Mouse (Mus musculus) lung, adult 18-20 months (tissue): ENCODE data around the gene Ccdc84.
"Not testable (repeated sequence)": the region's sequence is repeated elsewhere in the genome, so short reads cannot be mapped to it uniquely, and the experiment has no call there.

Source experiments
- DNase-seq, 2 experiments: peaks; one replicate each; pipeline ENCODE4 v3.0.0; 2022; ENCODE audit warnings: mixed read lengths in 2 of 2

Gene Ccdc84

GRCm38 (mm10) chr9:44407752-44408097, 10.6 kb downstream of the Ccdc84 start:
- DNase-seq = no peak

DNA sequence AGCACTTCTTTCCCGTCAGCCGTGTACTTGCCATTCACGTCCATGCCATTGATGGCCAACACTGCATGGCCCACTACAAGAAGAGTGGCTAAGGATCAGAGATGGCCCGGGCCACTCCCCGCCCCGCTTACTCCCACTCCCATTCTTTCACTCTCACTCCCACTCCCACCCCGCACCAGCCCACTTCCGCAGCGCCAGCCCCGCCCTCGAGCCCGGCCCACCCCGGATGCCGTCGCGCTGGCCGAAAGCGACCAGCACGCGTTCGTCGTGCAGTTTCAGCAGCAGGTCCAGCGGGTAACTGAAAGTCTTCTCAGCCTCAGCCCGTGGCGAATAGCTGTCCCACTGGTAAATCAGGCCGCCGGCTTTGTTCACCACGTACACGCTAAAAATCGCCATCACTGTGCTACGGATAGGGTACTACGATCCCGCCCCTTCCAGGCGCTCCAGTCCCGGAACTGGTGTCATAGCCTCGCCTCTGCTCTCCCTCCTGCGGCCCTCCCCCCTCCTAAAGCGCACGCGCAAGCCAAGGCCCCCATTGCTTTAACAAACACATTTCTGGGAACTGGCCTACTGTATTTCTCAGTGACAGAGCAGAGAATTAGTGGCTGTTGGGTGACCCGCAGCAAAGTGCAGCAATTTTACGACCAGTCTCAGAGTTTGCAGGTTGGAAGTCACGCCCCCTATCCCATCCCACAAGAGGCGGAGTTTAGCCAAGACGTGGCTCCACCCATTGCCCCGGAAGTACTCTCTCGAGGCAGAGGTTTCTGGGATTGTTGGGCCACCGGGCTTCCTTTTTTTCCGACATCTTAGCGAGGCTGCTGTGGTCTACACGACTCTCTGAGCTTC, 11.2 kb downstream of the Ccdc84 start, which contains the start of the genes Rps25 and Trappc4:
Rps25 (plus strand) TSS at position 234 of the 846 bp plus-strand sequence.
Trappc4 (minus strand) TSS at position 695 of the 846 bp plus-strand sequence.
- peak; percentile 91 to 93 for DNase-seq

GRCm38 (mm10) chr9:44405011-44405410, 13.4 kb downstream of the Ccdc84 start:
- DNase-seq = no peak

DNA sequence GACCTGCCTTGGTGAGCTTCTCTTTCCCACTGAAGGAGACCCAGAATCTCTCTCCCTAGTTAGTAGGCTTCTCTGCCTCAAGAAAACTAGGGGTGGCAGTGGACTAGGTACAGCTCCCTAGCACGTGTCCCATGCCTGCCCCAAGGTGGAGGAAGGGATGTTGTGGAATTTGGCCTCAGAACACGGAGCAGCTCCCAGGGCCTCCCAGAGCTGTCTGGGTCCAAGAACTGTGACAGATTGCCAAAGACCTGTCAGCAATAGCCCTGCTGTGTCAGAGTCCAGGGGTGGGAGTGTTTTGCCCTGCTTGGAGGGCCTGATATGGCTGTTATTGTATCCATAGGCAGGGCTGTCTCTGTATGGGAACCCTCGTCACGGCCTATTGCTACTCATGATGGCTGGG, 17.3 kb downstream of the Ccdc84 start:
- no peak for DNase-seq

DNA sequence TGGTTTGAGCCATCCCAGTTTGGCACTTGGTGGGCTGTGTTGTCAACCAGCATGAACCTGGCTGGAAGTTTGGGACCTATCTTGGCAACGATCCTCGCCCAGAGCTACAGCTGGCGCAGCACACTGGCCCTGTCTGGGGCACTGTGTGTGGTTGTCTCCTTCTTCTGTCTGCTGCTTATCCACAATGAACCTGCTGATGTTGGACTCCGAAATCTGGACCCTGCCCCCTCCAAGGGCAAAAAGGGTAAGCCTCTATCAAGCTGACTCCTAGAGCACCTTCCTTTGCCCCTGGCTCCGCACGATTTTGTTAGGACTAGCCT, 18.6 kb downstream of the Ccdc84 start:
- no peak for DNase-seq

DNA sequence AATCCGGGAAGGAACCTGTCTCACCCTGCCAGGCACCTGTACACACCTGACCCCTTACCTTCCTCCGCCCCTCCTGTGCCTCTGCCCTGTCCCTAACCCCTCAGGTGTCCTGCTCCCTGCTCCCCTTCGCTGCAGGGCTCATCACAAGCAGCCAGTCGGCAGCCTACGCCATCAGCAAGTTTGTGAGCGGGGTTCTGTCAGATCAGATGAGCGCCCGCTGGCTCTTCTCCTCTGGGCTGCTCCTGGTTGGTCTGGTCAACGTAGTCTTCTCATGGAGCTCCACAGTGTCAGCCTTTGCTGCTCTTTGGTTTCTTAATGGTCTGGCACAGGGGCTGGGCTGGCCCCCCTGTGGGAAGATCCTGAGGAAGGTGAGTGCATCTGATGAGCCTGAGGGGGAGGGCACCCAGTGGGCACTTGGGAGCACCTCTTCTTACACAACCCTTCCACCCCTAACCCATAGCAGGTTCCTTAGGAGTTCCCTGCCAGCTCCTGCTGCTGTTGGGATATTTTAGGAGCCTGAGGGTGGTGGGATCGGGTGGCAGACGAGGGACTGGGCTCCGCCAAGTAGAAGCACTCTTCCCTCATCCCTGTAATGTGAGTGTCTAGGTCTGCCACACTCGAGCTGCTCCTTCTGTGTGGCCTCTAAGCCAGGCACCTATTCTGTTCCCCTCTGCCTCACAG, 19.1 kb downstream of the Ccdc84 start:
- no peak for DNase-seq

GRCm38 (mm10) chr9:44398551-44398950, 19.8 kb downstream of the Ccdc84 start:
- no peak for DNase-seq

GRCm38 (mm10) chr9:44398087-44398486, 20.3 kb downstream of the Ccdc84 start:
- no peak for DNase-seq

DNA sequence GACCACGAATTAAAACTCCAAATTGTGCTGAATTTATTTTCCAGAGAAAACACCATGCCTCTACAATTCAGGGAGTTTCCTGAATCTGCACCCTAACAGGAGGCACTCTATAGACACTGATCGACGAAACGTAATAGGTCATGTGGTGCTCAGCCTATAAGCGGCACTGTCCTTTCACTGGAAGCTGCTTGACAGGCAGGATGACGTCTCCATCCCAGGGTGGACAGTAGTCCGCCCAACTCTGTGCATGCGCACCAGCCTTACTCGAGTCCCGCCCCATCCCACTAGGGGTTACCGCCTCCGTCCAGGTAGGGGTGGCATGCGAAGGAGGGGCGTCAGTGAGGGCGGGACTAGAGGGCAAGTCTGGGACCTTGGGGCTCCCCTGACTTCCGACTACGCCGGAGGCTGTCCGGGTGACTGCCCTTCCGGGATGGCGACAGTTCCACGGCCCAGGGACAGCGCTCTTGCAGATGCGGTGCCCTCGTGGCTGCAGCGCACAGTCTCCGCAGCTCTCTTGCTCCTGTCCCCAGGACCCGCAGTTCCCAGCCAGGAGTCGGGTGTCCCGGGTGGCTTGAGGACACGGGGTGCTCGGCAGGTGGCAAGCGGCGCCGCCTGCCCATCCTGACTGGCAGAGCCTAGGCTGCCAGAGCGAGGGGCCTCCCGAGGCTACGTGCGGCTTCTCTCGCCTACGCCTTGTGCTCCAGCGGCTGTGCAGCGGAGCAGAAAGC, 21.5 kb downstream of the Ccdc84 start, which contains the start of gene Slc37a4:
Slc37a4 (plus strand) TSS at position 169 of the 728 bp plus-strand sequence.
- DNase-seq = peak; percentile 99 to 100

DNA sequence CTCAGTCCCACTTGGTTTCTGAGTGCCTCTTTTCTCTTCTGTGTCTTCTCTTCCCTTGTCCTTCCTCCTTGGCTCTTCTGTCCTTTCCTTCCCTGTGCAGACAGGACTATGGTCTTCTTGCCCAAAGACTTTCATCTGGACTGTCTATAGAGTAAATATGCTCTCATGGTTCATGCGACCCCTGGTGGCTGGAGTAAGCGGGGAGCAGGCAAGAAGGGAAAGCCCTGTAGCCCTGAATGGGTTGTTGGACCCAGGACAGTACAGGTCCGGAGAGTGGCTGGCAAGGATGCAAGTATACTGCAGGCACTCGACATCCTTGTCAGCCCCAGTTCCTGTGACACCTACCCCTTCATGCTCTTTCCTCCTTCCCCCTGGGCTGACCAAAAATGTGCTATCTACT, 26.9 kb downstream of the Ccdc84 start:
- DNase-seq = peak; percentile 70 to 78

- DNase-seq = peak; percentile 33 to 39
Observed at GRCm38 (mm10) chr9:44389273-44389672, 29.1 kb downstream of the Ccdc84 start.

DNA sequence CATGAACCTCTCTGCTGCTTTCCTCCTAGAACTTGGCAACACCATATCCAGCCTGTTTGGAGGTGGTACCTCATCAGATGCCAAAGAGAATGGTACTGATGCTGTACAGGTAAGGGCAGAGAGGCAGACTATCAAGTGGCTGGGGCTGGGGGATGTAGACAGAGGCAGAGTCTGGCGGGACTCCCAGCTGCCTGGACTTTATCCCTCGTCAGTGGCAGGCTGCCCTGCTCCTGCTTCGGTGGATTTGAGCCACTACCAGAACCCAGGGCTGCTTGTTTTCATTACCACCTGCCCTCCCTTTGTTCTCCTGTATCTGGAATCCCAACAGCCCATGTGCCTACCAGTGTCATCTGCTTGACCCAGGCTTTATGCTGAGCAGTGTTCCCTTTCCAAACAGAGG, 31.1 kb downstream of the Ccdc84 start:
- DNase-seq = no peak

DNA sequence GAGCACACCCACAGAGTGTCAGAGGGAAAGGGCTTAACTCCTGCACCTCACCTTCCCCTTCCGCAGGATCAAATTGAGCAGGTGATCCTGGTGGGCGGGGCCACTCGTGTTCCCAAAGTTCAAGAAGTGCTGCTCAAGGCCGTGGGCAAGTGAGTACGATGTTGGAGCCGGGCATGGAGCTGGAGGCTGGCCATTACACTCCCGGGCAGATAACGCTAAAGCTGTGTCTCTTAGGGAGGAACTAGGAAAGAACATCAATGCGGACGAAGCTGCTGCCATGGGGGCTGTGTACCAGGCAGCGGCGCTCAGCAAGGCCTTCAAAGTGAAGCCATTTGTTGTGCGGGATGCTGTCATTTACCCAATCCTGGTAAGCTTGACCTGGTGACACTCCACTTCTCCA, 33.8 kb downstream of the Ccdc84 start:
- DNase-seq = no peak

DNA sequence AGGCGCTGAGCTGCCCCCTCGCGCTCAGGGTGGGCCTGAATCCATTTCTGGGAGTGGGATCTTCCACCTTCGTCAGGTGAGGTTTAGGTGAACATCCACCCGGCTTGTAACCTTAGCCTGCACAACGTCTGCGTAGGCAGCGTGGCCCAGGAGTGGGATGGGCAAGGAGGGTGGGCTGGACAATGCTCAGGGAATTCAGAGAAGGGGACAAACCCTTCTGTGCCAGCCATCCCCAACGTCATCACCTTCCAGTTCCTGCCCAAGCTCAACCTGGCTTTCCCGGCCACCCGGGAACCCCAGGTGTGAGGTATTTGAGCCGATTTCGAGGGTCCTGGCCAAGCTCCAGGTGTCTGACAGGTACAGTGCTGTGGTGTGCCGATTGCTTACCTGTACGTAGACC, 38.5 kb downstream of the Ccdc84 start:
- DNase-seq = no peak

DNA sequence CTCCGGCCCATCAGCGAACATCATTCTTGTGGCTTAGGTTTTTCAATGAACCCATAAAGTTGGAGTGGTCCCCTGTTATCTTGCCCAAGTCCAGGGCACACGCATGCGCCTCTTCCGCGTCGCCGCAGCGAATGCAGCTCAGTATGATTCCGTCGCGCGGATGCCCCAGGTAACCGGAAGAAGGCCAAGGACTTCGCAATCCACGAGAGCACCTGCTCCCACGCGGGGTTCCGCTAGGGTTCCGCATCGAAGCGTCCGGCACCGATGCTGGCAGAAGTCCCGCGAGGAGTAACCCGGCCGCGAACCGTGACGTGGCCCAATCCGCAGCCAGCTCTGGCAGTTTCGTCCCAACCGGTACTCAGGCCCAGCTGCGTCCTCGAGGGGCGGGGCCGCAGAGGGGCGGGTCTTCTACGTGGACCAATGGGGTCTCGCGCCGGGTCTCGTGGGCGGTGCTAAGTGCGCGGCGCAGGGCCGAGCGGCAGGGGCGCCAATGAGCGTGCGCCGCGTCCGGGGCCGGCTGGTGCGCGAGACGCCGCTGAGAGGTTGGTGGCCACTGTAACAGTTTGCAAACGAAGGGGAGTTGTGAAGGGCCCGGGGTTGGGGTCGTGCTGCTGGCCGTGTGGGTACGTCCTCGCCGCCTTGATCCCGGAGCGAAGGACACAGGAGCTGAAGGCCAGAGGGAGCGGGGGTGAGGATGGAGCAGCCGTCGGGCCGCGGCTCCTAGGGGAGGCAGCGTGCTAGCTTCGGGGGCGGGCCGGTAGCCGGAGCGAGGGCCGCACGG, 39.1 kb downstream of the Ccdc84 start, which contains the start of gene Hyou1:
Hyou1 (plus strand) TSS at position 437 of the 781 bp plus-strand sequence.
- DNase-seq = peak; percentile 98 to 99

DNA sequence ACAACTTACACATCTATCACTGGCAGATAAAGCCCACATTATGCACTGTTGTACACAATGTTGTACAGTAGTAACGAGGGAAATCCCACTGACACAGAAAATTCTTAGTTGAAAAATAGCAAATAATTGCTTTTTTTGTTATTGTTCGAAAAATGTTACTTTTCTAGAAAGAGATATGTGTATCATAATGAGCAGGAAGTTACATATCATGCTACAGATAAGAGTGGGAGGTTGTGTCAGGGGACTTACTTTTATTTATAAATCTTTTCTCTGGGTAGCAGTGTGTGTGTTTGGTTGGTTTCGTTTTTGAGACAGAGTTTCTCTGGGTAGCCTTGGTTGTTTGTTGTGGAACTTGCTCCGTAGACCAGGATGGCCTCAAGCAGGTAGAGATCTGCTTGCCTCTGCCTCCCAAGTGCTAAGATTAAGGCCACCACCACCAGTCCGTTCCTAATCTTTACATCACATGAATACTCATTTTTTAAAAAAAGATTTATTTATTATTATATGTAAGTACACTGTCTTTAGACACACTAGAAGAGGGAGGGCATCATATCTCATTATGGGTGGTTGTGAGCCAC, 40.1 kb downstream of the Ccdc84 start:
- DNase-seq = no peak

DNA sequence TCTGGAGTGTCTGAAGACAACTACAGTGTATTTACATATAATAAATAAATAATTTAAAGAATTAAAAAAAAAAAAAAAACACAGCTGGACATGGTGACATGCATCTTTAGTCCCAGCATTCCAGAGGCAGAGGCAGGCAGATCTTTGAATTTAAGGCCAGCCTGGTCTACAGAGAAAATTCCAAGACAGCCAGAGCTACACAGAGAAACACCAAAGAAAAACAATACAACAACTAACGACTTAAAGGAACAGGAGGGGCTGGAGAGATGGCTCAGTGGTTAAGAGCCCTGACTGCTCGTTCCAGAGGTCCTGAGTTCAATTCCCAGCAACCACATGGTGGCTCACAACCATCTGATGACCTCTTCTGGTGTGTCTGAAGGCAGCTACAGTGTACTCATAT, 41.0 kb downstream of the Ccdc84 start:
- not testable (repeated sequence) for DNase-seq

DNA sequence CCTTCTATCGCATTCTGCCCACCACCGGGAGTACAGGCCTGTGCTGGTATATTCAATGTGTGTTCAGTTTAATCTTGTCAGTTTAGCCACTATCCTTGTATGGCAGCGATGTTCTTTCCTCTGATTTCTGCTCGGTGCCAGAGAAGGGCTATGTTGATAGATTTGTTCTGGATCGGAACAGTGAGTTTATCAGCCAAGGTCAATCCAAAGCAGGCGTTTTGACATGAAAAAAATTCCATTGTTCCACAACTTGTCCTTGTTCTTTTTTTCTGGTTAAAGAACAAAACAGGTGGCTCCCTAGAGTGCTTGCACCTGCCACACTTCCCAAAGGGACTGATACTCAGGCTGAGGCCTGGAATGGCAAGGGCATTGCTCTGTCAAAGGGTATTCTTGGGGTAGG, 42.2 kb downstream of the Ccdc84 start:
- DNase-seq = no peak

- DNase-seq = no peak
Observed at GRCm38 (mm10) chr9:44373386-44373785, 45.0 kb downstream of the Ccdc84 start.

GRCm38 (mm10) chr9:44364480-44364879, 53.9 kb downstream of the Ccdc84 start:
- DNase-seq = peak in 1 of 2 experiments; percentile 11

DNA sequence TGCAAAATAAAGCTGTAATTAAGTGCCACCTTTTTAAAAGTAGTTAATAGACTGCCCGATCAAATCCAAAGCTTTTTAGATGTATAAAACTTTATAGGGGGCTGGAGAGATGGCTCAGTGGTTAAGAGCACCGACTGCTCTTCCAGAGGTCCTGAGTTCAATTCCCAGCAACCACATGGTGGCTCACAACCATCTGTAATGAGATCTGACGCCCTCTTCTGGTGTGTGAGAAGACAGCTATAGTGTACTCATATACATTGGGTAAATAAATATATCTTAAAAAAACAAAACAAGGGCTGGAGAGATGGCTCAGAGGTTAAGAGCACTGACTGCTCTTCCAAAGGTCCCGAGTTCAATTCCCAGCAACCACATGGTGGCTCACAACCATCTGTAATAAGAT, 56.4 kb downstream of the Ccdc84 start:
- not testable (repeated sequence) for DNase-seq
